Mouse (Mus musculus) intestine, embryonic 14.5 days (tissue): ENCODE measurements at regions not wholly inside any gene's neighbourhood (a gene's known extent, or its start where the extent isn't known, plus 50 kb on each side); places are given as distances from the start of the nearest gene placed in this dataset.

Experiments used
- ATAC-seq: fragments of 200-750 bp; cut with Nextera tagmentation; replicated peaks from 2 replicates; pipeline ENCODE4 v1.8.0; 2017; ENCODE audit warnings: low read depth, moderate number of reproducible peaks, moderate TSS enrichment, moderate library complexity; ENCODE audit not compliant: low FRiP score, low TSS enrichment
- DNase-seq: peaks from one replicate; pipeline ENCODE4 v3.0.0-alpha.2; 2018; ENCODE audit warnings: low spot score
- H3K27ac ChIP-seq: fragments of 300-500 bp; sonication (generic); 2 replicates; pipeline ENCODE4 v1.5.1; 2014; ENCODE audit warnings: low read depth, mild to moderate bottlenecking, control low read depth
- H3K27me3 ChIP-seq: fragments of 300-500 bp; sonication (generic); replicated peaks from 2 replicates; pipeline ENCODE4 v1.6.1; 2014; ENCODE audit warnings: low read length, control low read depth; ENCODE audit not compliant: control insufficient read depth, insufficient read depth
- H3K36me3 ChIP-seq: fragments of 300-500 bp; sonication (generic); 2 replicates; pipeline ENCODE4 v1.6.1; 2014; ENCODE audit warnings: low read length, control low read depth; ENCODE audit not compliant: control insufficient read depth, insufficient read depth
- H3K4me1 ChIP-seq: fragments of 300-500 bp; sonication (generic); replicated peaks from 2 replicates; pipeline ENCODE4 v1.6.1; 2014; ENCODE audit warnings: low read length, control low read depth, mixed read lengths; ENCODE audit not compliant: control insufficient read depth, insufficient read depth
- H3K4me2 ChIP-seq: fragments of 300-500 bp; sonication (generic); 2 replicates; pipeline ENCODE4 v1.6.1; 2014; ENCODE audit warnings: low read length
- H3K4me3 ChIP-seq: fragments of 300-500 bp; sonication (generic); 2 replicates; pipeline ENCODE4 v1.5.1; 2014; ENCODE audit warnings: low read depth, low read length, control low read depth, mixed read lengths
- H3K9ac ChIP-seq: fragments of 300-500 bp; sonication (generic); 2 replicates; pipeline ENCODE4 v1.6.1; 2014; ENCODE audit warnings: mild to moderate bottlenecking, low read length
- H3K9me3 ChIP-seq: fragments of 300-500 bp; sonication (generic); 2 replicates; pipeline ENCODE4 v1.6.1; 2016; ENCODE audit warnings: low read length, control low read depth; ENCODE audit not compliant: control insufficient read depth
- WGBS: fragments of 180-500 bp; shearing (Covaris S2); extraction: QIAGEN DNeasy Blood & Tissue Kit; methylation state at CpG from one replicate; pipeline ENCODE4 v1.1.7; 2014; 5-methylcytosine and 5-hydroxymethylcytosine counted together

DNA sequence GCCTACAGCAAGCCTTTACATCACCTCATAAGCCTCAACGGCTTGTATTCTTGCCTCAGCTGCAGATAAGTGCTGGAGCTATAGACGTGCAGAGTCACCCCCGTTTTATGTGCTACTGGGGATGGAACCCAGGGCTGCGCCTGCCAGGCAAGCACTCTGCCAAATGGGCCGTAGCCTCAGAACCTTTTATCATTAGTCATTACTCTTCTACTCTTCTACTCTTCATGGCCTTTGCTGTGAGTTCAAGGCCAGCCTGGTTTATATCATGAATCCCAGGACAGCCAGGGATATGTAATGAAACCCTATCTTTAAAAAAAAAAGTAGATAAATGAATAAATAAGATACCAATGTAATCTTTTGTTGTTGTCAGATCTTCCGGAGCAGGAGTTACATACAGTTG lies 216.6 kb upstream of the Auts2 start:
- no peak overlapping the region for H3K27ac ChIP-seq

DNA sequence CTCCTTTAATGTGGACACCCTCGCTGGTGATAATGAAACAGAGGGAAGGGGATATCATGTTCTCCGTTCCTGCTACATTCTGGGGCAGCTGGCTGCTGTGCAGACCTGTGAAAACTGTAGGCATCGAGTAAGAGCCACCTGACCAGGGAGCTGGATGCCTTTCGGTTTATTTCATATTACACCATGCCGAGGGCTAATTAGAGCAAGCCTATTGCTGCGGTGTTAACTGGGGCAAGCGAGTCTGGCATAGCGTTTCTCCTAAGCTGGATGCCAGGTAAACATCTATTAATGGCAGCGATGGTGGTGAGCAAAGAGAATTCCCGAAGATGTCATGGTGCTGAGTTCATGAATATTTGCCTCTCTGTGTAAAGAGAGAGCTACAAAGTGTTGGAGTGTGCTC lies 215.8 kb upstream of the Auts2 start:
- Histone ChIP-seq H3K27ac (no peak overlapping the region), H3K36me3 (no peaks in the 10 kb centered on the region), H3K4me3 (no peak overlapping the region), H3K27me3 (no peaks in the 10 kb centered on the region), H3K4me2 (no peak overlapping the region), H3K4me1 (no peaks in the 10 kb centered on the region), H3K9ac (no peak overlapping the region), H3K9me3 (no peaks in the 10 kb centered on the region)
- ATAC-seq (no peak), DNase-seq (no peak)
- WGBS = 83% methylated on average over 10 of the region's 10 CpGs

More for the DNA sequence above, 216.6 kb upstream of the Auts2 start:
- Histone ChIP-seq H3K9me3 (no peaks in the 10 kb centered on the region), H3K4me1 (no peaks in the 10 kb centered on the region), H3K4me2 (no peak overlapping the region), H3K4me3 (no peak overlapping the region), H3K27me3 (no peaks in the 10 kb centered on the region), H3K36me3 (no peaks in the 10 kb centered on the region), H3K9ac (no peak overlapping the region)
- 55% methylated on average over 6 of the region's 6 CpGs for WGBS
- DNase-seq = no peak
- ATAC-seq = no peak

DNA sequence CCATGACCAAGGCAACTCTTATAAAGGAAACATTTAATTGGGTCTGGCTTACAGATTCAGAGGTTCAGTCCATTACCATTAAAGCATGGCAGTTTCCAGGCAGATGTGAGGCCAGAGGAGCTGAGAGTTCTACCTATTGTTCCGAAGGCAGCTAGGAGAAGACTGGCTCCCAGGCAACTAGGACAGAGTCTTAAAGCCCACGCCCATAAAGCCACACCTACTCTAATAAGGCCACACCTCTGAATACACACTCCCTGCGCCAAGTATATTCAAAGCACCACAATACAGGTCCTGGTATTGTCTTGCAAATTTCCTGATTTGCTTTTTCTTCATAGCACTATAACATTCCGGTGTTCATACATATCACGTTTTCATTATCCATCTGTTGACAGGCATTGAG lies 194.8 kb upstream of the Auts2 start:
- no peak overlapping the region for H3K27ac ChIP-seq
- H3K9ac ChIP-seq = no peak overlapping the region
- no peak for ATAC-seq
- WGBS = 85% methylated on average over 5 of the region's 5 CpGs
- H3K27me3 ChIP-seq = no peaks in the 10 kb centered on the region
- H3K36me3 ChIP-seq = no peaks in the 10 kb centered on the region
- no peaks in the 10 kb centered on the region for H3K4me1 ChIP-seq
- DNase-seq = no peak
- no peak overlapping the region for H3K4me3 ChIP-seq
- H3K9me3 ChIP-seq = no peaks in the 10 kb centered on the region
- H3K4me2 ChIP-seq = no peak overlapping the region

DNA sequence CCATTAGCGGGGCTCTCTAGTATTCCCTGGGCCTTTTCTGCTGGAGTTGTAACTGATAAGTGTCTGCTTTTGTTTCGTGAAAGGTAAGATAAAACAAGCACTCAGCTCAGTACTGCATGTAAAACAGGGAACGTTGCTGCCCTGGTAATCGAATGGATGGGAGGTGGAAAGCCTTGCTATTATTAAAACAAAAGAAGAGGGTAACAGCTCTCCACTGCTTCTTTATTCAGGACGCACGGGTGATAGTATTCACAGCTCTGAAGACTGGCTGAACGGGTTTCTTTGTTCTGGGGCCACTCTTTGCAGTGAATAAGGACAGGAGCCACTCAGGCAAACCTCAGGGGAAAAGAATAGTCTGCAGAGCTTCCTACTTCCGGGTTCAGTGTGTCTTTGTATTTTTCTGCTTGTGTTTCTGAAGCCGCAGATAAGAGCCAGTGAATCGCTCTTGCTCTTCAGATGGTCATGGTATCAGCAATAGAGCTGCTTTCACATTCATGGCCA lies 185.6 kb upstream of the Auts2 start:
- DNase-seq = no peak
- H3K36me3 ChIP-seq = no peaks in the 10 kb centered on the region
- no peaks in the 10 kb centered on the region for H3K4me1 ChIP-seq
- 51% methylated on average over 10 of the region's 10 CpGs for WGBS
- H3K27ac ChIP-seq = no peak overlapping the region
- H3K9ac ChIP-seq = no peak overlapping the region
- H3K27me3 ChIP-seq = no peaks in the 10 kb centered on the region
- H3K4me3 ChIP-seq = no peak overlapping the region
- no peak for ATAC-seq
- H3K9me3 ChIP-seq = no peaks in the 10 kb centered on the region
- H3K4me2 ChIP-seq = no peak overlapping the region

DNA sequence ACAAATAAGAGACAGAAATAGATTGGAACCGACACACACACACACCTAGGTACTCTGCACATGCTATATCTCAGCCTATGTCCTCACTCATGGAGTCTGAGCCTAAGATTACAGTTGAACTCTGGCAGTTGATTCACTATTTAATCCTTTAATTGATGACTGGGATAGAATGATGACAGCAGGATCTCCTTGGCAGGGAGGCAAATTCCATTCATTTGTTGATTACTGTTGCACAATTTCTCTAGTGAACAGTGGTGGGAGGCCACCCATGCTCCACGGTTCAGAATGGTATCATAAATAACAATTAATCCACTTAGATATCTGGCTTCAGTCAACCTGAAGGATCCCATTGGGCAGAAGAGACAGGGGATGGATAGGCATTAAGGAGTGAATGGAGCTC lies 181.3 kb upstream of the Auts2 start:
- ATAC-seq (no peak), DNase-seq (no peak)
- Histone ChIP-seq H3K9ac (no peak overlapping the region), H3K27ac (no peak overlapping the region), H3K4me2 (no peak overlapping the region), H3K4me3 (no peak overlapping the region), H3K36me3 (no peaks in the 10 kb centered on the region), H3K27me3 (no peaks in the 10 kb centered on the region), H3K9me3 (no peaks in the 10 kb centered on the region), H3K4me1 (no peaks in the 10 kb centered on the region)
- 38% methylated on average over 2 of the region's 2 CpGs for WGBS

DNA sequence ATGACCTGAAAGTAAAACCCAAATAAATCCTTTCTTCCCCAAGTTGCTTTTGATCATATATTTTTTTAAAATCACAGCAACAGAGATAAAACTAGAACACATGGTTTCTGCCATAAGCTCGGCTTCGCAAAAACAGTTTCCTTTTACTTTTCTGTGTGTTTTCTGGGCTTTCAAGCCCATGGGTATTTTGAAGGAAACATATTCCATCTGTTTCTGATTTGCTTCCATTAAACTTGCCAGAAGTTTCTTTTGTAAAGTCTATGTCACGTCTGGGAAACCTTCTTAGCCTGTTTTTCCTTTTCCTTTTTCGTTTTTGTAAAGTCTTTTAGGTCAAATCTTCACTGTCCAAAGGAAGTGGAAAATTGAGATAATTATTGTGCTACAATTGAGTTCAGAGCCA lies 167.2 kb upstream of the Auts2 start:
- H3K27ac ChIP-seq = no peak overlapping the region
- DNase-seq (no peak), ATAC-seq (no peak)
- H3K36me3 ChIP-seq = no peaks in the 10 kb centered on the region
- no peak overlapping the region for H3K4me2 ChIP-seq
- no peaks in the 10 kb centered on the region for H3K9me3 ChIP-seq
- WGBS = 63% methylated on average over 4 of the region's 4 CpGs
- H3K4me1 ChIP-seq = no peaks in the 10 kb centered on the region
- no peaks in the 10 kb centered on the region for H3K27me3 ChIP-seq
- H3K4me3 ChIP-seq = no peak overlapping the region
- H3K9ac ChIP-seq = no peak overlapping the region

DNA sequence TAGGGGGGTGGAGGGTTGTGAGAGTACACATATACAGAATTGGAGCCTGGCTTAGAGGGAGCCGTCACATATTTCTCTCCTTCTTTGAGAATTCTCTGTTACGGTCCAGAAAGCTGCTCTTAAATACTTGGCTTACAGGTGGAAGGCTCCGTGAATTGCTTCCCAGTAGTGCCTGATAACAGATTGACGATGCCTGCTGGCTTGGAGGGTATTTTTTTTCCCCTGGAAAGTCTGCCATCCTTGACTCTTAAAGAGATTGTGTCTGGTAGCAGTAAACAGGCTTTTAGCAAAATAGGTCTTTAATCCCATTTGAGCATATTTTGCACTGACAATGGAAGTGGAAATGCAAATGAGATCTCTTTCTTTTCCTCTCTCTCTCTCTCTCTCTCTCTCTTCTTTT lies 164.4 kb upstream of the Auts2 start:
- H3K36me3 ChIP-seq = no peaks in the 10 kb centered on the region
- H3K4me1 ChIP-seq = peaks cover 7% of the 10 kb centered on the region; the same call in 1 of the 2 replicates
- H3K9ac ChIP-seq = no peak overlapping the region
- no peak overlapping the region for H3K4me3 ChIP-seq
- H3K4me2 ChIP-seq = no peak overlapping the region
- no peaks in the 10 kb centered on the region for H3K27me3 ChIP-seq
- no peak overlapping the region for H3K27ac ChIP-seq
- ATAC-seq = no peak
- no peak for DNase-seq
- H3K9me3 ChIP-seq = no peaks in the 10 kb centered on the region
- 71% methylated on average over 4 of the region's 4 CpGs for WGBS

DNA sequence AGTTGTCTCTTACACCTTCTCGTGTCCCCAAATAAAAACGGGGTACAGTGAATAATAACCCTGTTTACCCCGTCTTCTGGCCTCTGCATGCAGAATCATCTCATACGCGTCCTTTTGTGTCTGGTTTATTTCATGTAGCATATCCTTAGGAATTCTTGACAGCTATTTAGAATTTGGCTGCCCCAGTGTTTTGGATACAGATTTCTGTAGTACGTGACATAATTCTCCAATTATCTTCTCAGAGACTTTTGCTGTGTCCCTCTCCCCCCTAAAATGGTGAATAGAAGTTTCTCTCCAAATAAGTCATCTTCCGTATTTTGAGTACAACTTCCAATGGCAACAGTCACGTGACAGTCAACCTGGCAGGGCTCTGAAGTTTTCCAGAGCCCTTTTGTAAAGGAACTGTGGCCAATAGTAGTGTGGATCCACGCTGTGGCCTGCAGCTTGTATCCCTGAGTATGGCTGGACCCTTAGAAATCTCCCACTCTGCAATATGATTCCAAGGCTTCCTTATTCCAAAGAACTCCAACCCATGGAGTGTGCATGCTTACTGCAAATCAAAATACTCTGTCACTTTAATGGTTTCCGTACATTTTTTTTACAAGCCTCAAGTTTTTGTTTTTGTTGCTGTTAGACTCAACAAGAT lies 160.4 kb upstream of the Auts2 start:
- WGBS = 34% methylated on average over 10 of the region's 10 CpGs
- Histone ChIP-seq H3K4me2 (no peak overlapping the region), H3K27ac (peak overlapping the region; percentile 59), H3K4me1 (peaks cover 7% of the 10 kb centered on the region; the same call in 1 of the 2 replicates), H3K36me3 (no peaks in the 10 kb centered on the region), H3K9me3 (no peaks in the 10 kb centered on the region), H3K9ac (no peak overlapping the region), H3K27me3 (no peaks in the 10 kb centered on the region), H3K4me3 (no peak overlapping the region)
- DNase-seq = peak; percentile 54
- ATAC-seq = peak; percentile 58; the same call in 1 of the 2 replicates

DNA sequence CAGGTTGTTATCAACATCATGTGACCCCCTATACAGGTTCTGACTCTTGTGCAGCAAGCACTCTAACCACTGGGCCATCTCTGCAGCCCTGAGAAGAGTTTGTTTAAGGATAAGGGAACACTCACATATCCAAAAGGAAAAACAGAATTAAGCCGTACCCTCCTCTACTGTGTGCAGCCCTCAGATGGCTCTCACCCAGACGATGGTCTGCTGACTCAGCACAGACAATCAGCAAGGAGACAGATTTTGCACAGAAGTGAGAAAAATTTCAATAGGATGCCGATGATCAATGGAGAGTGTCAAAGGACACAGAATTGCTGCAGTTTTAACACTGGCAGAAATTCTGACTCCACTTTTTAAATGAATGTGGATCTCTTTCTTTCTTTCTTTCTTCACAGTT lies 159.4 kb upstream of the Auts2 start:
- peak overlapping the region; percentile 59; the same call in 1 of the 2 replicates for H3K27ac ChIP-seq

More for the DNA sequence above, 159.4 kb upstream of the Auts2 start:
- H3K4me3 ChIP-seq = no peak overlapping the region
- 68% methylated on average over 3 of the region's 3 CpGs for WGBS
- H3K27me3 ChIP-seq = no peaks in the 10 kb centered on the region
- ATAC-seq (no peak), DNase-seq (no peak)
- H3K4me1 ChIP-seq = peaks cover 7% of the 10 kb centered on the region; the same call in 1 of the 2 replicates
- H3K9ac ChIP-seq = no peak overlapping the region
- no peaks in the 10 kb centered on the region for H3K9me3 ChIP-seq
- no peak overlapping the region for H3K4me2 ChIP-seq
- no peaks in the 10 kb centered on the region for H3K36me3 ChIP-seq
